Mouse (Mus musculus): ENCODE measurements around the gene Ywhag. TPM values are rescaled to one million over a fixed set of nuclear protein-coding genes. Genes with fewer than 3 reads are reported as not detected.

Ywhag gene
- total RNA-seq, 2 experiments from 2014 or later: 279 to 282 TPM

- intact Hi-C loops (cut with DNase I): no loop called here
- no peak for DNase-seq
Observed at GRCm38 (mm10) chr5:135917327-135918058, 16.9 kb downstream of the Ywhag start.

GRCm38 (mm10) chr5:135916601-135917000, 17.8 kb downstream of the Ywhag start:
- no peak for DNase-seq
- intact Hi-C loops (cut with DNase I): no loop called here

- intact Hi-C loops (cut with DNase I): no loop called here
Observed at GRCm38 (mm10) chr5:135916051-135916565, 18.3 kb downstream of the Ywhag start.

GRCm38 (mm10) chr5:135914156-135914555, 20.3 kb downstream of the Ywhag start:
- DNase-seq: peak; percentile 49 to 60
- intact Hi-C loops (cut with DNase I): no loop called here

More at GRCm38 (mm10) chr5:135916051-135916565, 18.3 kb downstream of the Ywhag start:
- no peak for DNase-seq

- intact Hi-C loops (cut with DNase I): no loop called here
- no peak for DNase-seq
Observed at GRCm38 (mm10) chr5:135913201-135913600, 21.2 kb downstream of the Ywhag start.

GRCm38 (mm10) chr5:135911633-135912220, 22.7 kb downstream of the Ywhag start:
- DNase-seq: no peak
- intact Hi-C loops (cut with DNase I): no loop called here

GRCm38 (mm10) chr5:135910813-135911212, 23.6 kb downstream of the Ywhag start:
- intact Hi-C loops (cut with DNase I): no loop called here
- DNase-seq: no peak

- intact Hi-C loops (cut with DNase I): no loop called here
- peak in 1 of 2 experiments; percentile 38 for DNase-seq
Observed at GRCm38 (mm10) chr5:135909646-135910045, 24.8 kb downstream of the Ywhag start.

- intact Hi-C loops (cut with DNase I): no loop called here
- DNase-seq: no peak
Observed at GRCm38 (mm10) chr5:135908989-135909388, 25.4 kb downstream of the Ywhag start.

- DNase-seq: no peak
- intact Hi-C loops (cut with DNase I): no loop called here
Observed at GRCm38 (mm10) chr5:135908185-135908584, 26.2 kb downstream of the Ywhag start.

- peak; percentile 63 to 75 for DNase-seq
- intact Hi-C loops (cut with DNase I): no loop called here
Observed at GRCm38 (mm10) chr5:135907256-135907655, 27.2 kb downstream of the Ywhag start.

- no peak for DNase-seq
- intact Hi-C loops (cut with DNase I): no loop called here
Observed at GRCm38 (mm10) chr5:135906846-135907245, 27.6 kb downstream of the Ywhag start.

GRCm38 (mm10) chr5:135905320-135906225, 28.8 kb downstream of the Ywhag start:
- no peak for DNase-seq

GRCm38 (mm10) chr5:135904259-135904658, 30.2 kb downstream of the Ywhag start:
- intact Hi-C loops (cut with DNase I): loop anchor here (5.0 kb wide), 1 partner anchor 78 kb away; the partner anchor contains the start of gene Zp3
- DNase-seq: no peak

More at GRCm38 (mm10) chr5:135905320-135906225, 28.8 kb downstream of the Ywhag start:
- intact Hi-C loops (cut with DNase I): loop anchor here (1.0 kb wide), 1 partner anchor 29 kb away; the partner anchor contains the start of gene Ywhag

GRCm38 (mm10) chr5:135903551-135904151, 30.8 kb downstream of the Ywhag start:
- DNase-seq: peak; percentile 94 to 97

GRCm38 (mm10) chr5:135903058-135903457, 31.4 kb downstream of the Ywhag start:
- DNase-seq: no peak
- intact Hi-C loops (cut with DNase I): loop anchor here (2.0 to 5.0 kb wide), 2 partner anchors 60 to 79 kb away; partner anchors contain the start of gene Zp3

More at GRCm38 (mm10) chr5:135903551-135904151, 30.8 kb downstream of the Ywhag start:
- intact Hi-C loops (cut with DNase I): loop anchor here (2.0 to 5.0 kb wide), 2 partner anchors 59 to 79 kb away; partner anchors contain the start of gene Zp3

- intact Hi-C loops (cut with DNase I): loop anchor here (2.0 to 5.0 kb wide), 3 partner anchors 61 to 159 kb away; partner anchors contain the start of gene Zp3
- DNase-seq: no peak
Observed at GRCm38 (mm10) chr5:135901354-135902095, 32.9 kb downstream of the Ywhag start.

- intact Hi-C loops (cut with DNase I): loop anchor here (2.0 to 5.0 kb wide), 2 partner anchors 82 to 160 kb away; partner anchors contain the start of gene Zp3
- no peak for DNase-seq
Observed at GRCm38 (mm10) chr5:135900701-135901100, 33.7 kb downstream of the Ywhag start.

GRCm38 (mm10) chr5:135899833-135900232, 34.6 kb downstream of the Ywhag start:
- intact Hi-C loops (cut with DNase I): loop anchor here (2.0 to 5.0 kb wide), 2 partner anchors 82 to 161 kb away; partner anchors contain the start of gene Zp3
- DNase-seq: no peak
